Mouse (Mus musculus): ENCODE data around the gene Tcap.

The Tcap gene

GRCm38 (mm10) chr11:98383261-98384030, at the start of gene Tcap:
Tcap (plus strand) TSS chr11:98383811.
- no peak for DNase-seq

- DNase-seq = no peak
Observed at GRCm38 (mm10) chr11:98333981-98334741, 49.5 kb upstream of the Tcap start.

GRCm38 (mm10) chr11:98335250-98335649, 48.4 kb upstream of the Tcap start:
- DNase-seq = no peak

- DNase-seq = no peak
Observed at GRCm38 (mm10) chr11:98336245-98337107, 47.1 kb upstream of the Tcap start.

- DNase-seq = peak; percentile 72
Observed at GRCm38 (mm10) chr11:98338507-98338961, 45.1 kb upstream of the Tcap start.

GRCm38 (mm10) chr11:98339071-98339501, 44.5 kb upstream of the Tcap start:
- DNase-seq = peak; percentile 44

- DNase-seq = no peak
Observed at GRCm38 (mm10) chr11:98339679-98340287, 43.8 kb upstream of the Tcap start.

GRCm38 (mm10) chr11:98340597-98340996, 43.0 kb upstream of the Tcap start:
- DNase-seq = no peak

GRCm38 (mm10) chr11:98341174-98341573, 42.4 kb upstream of the Tcap start:
- no peak for DNase-seq

- DNase-seq = peak; percentile 95
Observed at GRCm38 (mm10) chr11:98342000-98342945, 41.3 kb upstream of the Tcap start.

- DNase-seq = peak; percentile 88
Observed at GRCm38 (mm10) chr11:98345253-98345652, 38.4 kb upstream of the Tcap start.

GRCm38 (mm10) chr11:98346168-98346567, 37.4 kb upstream of the Tcap start:
- DNase-seq = no peak

- no peak for DNase-seq
Observed at GRCm38 (mm10) chr11:98347385-98348082, 36.1 kb upstream of the Tcap start.

GRCm38 (mm10) chr11:98348083-98348961, 35.3 kb upstream of the Tcap start, which contains the start of gene Ppp1r1b:
Ppp1r1b (plus strand) TSS chr11:98348404.
- peak; percentile 70 for DNase-seq

GRCm38 (mm10) chr11:98349308-98349707, 34.3 kb upstream of the Tcap start:
- DNase-seq = no peak

GRCm38 (mm10) chr11:98352272-98352990, 31.2 kb upstream of the Tcap start:
- no peak for DNase-seq

GRCm38 (mm10) chr11:98353651-98354211, 29.9 kb upstream of the Tcap start:
- peak; percentile 27 for DNase-seq

- no peak for DNase-seq
Observed at GRCm38 (mm10) chr11:98354445-98354844, 29.2 kb upstream of the Tcap start.
